Mouse (Mus musculus) cerebellum, adult 2 months (tissue): Measurements from ENCODE around the gene Psmb8. TPM values are rescaled to one million over a fixed set of nuclear protein-coding genes. Genes with fewer than 3 reads are reported as not detected.
"Not testable (repeated sequence)": the region's sequence is repeated elsewhere in the genome, so short reads cannot be mapped to it uniquely, and the experiment has no call there.

ENCODE experiments used
- DNase-seq, 2 experiments: peaks; one replicate each; pipeline ENCODE4 v3.0.0; 2021
- H3K27ac ChIP-seq: fragments of 200-500 bp; 2 replicates; pipeline ENCODE4 v1.5.1; 2012; ENCODE audit warnings: low read length, control low read depth, inconsistent platforms; ENCODE audit not compliant: insufficient read depth
- H3K27me3 ChIP-seq: fragments of 200-500 bp; 2 replicates; pipeline ENCODE4 v1.6.1; 2012; ENCODE audit warnings: inconsistent platforms, mild to moderate bottlenecking, low read length, moderate library complexity; ENCODE audit not compliant: control insufficient read depth, insufficient read depth
- H3K4me1 ChIP-seq: fragments of 200-500 bp; 2 replicates; pipeline ENCODE4 v1.6.1; 2011; ENCODE audit warnings: low read length; ENCODE audit not compliant: control insufficient read depth, insufficient read depth
- H3K4me3 ChIP-seq: fragments of 200-500 bp; replicated peaks from 2 replicates; pipeline ENCODE3; 2011; ENCODE audit warnings: mild to moderate bottlenecking, low read depth, low read length, control low read depth; ENCODE audit not compliant: insufficient read depth
- CTCF ChIP-seq: fragments of 200-500 bp; IDR thresholded peaks from 2 replicates; pipeline ENCODE4 v1.5.1; 2011; ENCODE audit warnings: low read depth, mild to moderate bottlenecking, control low read depth, low read length, moderate library complexity, borderline replicate concordance; ENCODE audit not compliant: insufficient read depth
- POLR2A ChIP-seq: fragments of 200-500 bp; IDR thresholded peaks from 2 replicates; pipeline ENCODE4 v1.6.1; 2011; ENCODE audit warnings: low read length, control low read depth, borderline replicate concordance; ENCODE audit not compliant: insufficient read depth
- WGBS: fragments of 180-500 bp; shearing (Covaris S2); methylation state at CpG from one replicate; pipeline ENCODE4 v1.1.7; 2018; 5-methylcytosine and 5-hydroxymethylcytosine counted together
- polyA plus RNA-seq: library from polyadenylated mRNA; depleted of rRNA; stranded (reverse); fragments of >200 nt; gene quantifications from 2 replicates; pipeline ENCODE4 v1.2.3, GENCODE M21; 2012

The Psmb8 gene
- polyA plus RNA-seq, 1 experiment: 7.3 TPM

GRCm38 (mm10) chr17:34210599-34210998 is 13.1 kb downstream of the Psmb8 start:
- TF ChIP-seq POLR2A (no peak), CTCF (no peak)
- Histone ChIP-seq H3K27ac (no peak overlapping the region), H3K4me3 (no peak overlapping the region), H3K4me1 (no peaks in the 10 kb centered on the region), H3K27me3 (no peaks in the 10 kb centered on the region)
- 59% methylated on average over 3 of the region's 3 CpGs for WGBS
- no peak for DNase-seq

GRCm38 (mm10) chr17:34211746-34212365 is 14.3 kb downstream of the Psmb8 start:
- no peak for TF ChIP-seq CTCF
- TF ChIP-seq POLR2A: no peak
- no peaks in the 10 kb centered on the region for H3K4me1 ChIP-seq
- no peak for DNase-seq
- no peaks in the 10 kb centered on the region for H3K27me3 ChIP-seq
- no peak overlapping the region for H3K4me3 ChIP-seq
- no peak overlapping the region for H3K27ac ChIP-seq
- 25% methylated on average over 23 of the region's 23 CpGs for WGBS

GRCm38 (mm10) chr17:34213936-34214335 is 16.4 kb downstream of the Psmb8 start:
- no peak overlapping the region for H3K4me3 ChIP-seq
- TF ChIP-seq POLR2A (no peak), CTCF (no peak)
- 49% methylated on average over 21 of the region's 21 CpGs for WGBS

DNA sequence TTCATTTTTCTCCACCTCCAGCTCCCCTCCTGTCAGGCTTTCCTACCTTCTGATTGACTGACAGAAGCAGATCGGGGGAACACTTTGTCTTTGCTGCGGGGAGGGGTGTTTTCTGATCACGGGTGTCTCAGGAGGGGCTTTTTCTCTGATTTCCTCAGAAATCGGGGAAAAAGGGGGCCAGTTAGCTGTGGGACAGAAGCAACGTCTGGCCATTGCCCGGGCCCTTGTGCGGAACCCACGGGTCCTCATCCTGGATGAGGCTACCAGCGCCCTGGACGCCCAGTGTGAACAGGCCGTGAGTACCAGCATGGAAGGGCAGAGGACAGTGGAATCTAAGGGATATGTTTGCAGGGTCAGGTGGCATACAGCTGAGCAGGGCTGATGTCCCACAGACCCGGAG is 17.7 kb downstream of the Psmb8 start:
- Histone ChIP-seq H3K27ac (no peak overlapping the region), H3K4me3 (no peak overlapping the region), H3K27me3 (no peaks in the 10 kb centered on the region), H3K4me1 (no peaks in the 10 kb centered on the region)
- whole genome bisulfite sequencing: 83% methylated on average over 12 of the region's 12 CpGs
- no peak for DNase-seq
- TF ChIP-seq CTCF (no peak), POLR2A (no peak)

More at GRCm38 (mm10) chr17:34213936-34214335, 16.4 kb downstream of the Psmb8 start:
- no peak for DNase-seq
- Histone ChIP-seq H3K27me3 (no peaks in the 10 kb centered on the region), H3K4me1 (no peaks in the 10 kb centered on the region), H3K27ac (no peak overlapping the region)

GRCm38 (mm10) chr17:34217216-34217928 is 19.9 kb downstream of the Psmb8 start:
- H3K4me1 ChIP-seq: no peaks in the 10 kb centered on the region
- WGBS: 73% methylated on average over 8 of the region's 8 CpGs
- H3K27ac ChIP-seq: no peak overlapping the region
- no peak for DNase-seq
- H3K27me3 ChIP-seq: no peaks in the 10 kb centered on the region
- no peak for TF ChIP-seq POLR2A
- no peak for TF ChIP-seq CTCF
- no peak overlapping the region for H3K4me3 ChIP-seq

GRCm38 (mm10) chr17:34217986-34218385 is 20.5 kb downstream of the Psmb8 start:
- WGBS: 84% methylated on average over 5 of the region's 5 CpGs
- Histone ChIP-seq H3K27ac (no peak overlapping the region), H3K27me3 (no peaks in the 10 kb centered on the region), H3K4me3 (no peak overlapping the region), H3K4me1 (no peaks in the 10 kb centered on the region)
- DNase-seq: no peak
- TF ChIP-seq POLR2A: no peak

DNA sequence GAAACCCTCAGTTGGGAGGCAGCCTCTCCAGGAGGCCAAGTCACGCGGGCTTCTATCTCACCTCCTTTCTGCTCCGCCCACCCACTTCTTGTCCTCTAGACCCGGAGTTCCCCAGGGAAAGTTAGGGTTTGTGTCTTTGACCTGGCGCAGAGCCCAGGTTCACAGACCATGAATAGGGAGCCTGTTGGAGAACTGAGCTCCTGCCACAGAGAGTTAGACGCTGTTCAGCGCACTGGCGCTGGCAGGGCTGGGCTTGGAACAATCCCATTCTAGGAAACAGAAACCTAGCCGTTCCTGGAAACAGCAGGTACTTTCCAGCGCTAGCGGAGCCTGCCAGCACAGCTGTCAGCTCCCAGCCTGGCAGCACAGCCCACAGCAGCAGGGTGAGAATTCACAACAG is 21.2 kb downstream of the Psmb8 start:
- no peak for TF ChIP-seq CTCF
- no peak for TF ChIP-seq POLR2A
- no peaks in the 10 kb centered on the region for H3K27me3 ChIP-seq
- H3K4me3 ChIP-seq: no peak overlapping the region
- DNase-seq: no peak
- no peaks in the 10 kb centered on the region for H3K4me1 ChIP-seq
- H3K27ac ChIP-seq: no peak overlapping the region
- WGBS: 8% methylated on average over 11 of the region's 11 CpGs

- not testable (repeated sequence) for DNase-seq, H3K27me3 ChIP-seq, H3K4me1 ChIP-seq, H3K27ac ChIP-seq, H3K4me3 ChIP-seq
- TF ChIP-seq CTCF: peak; percentile 28; the same call in 1 of the 2 replicates
- 87% methylated on average over 9 of the region's 11 CpGs for WGBS
Measured at GRCm38 (mm10) chr17:34219096-34219495, 21.6 kb downstream of the Psmb8 start.

GRCm38 (mm10) chr17:34219801-34220200 is 22.3 kb downstream of the Psmb8 start:
- H3K4me3 ChIP-seq, H3K27me3 ChIP-seq, H3K27ac ChIP-seq, H3K4me1 ChIP-seq: not testable (repeated sequence)
- DNase-seq: peak in 1 of 2 experiments; percentile 32
- 98% methylated on average over 4 of the region's 7 CpGs for WGBS

DNA sequence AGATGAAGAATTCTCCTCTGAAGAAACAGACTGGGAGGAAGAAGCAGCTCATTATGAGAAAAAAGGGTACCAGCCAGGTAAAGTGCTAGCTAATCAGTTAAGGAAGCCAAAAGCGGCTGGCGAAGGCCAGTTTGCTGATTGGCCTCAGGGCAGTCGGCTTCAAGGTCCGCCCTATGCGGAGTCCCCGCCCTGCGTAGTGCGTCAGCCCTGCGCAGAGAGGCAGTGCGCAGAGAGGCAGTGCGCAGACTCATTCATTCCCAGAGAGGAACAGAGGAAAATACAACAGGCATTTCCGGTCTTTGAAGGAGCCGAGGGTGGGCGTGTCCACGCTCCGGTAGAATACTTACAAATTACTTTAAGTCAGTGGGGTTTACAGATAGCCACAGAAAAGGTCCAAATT is 22.9 kb downstream of the Psmb8 start:
- not testable (repeated sequence) for H3K27ac ChIP-seq, H3K27me3 ChIP-seq, DNase-seq, H3K4me1 ChIP-seq, H3K4me3 ChIP-seq
- 96% methylated on average over 7 of the region's 16 CpGs for WGBS
